Mouse (Mus musculus) CH12.LX (cell line): ENCODE data around the gene Syna. TPM values are rescaled to one million over a fixed set of nuclear protein-coding genes. Genes with fewer than 3 reads are reported as not detected.

Experiments
- DNase-seq: peaks from one replicate; pipeline ENCODE4 v3.0.0-alpha.2; 2013; ENCODE audit errors: extremely low read depth
- H3K27ac ChIP-seq: 2 replicates; pipeline ENCODE4 v1.5.1; 2012; ENCODE audit warnings: low read depth, mild to moderate bottlenecking, control low read depth, moderate library complexity; ENCODE audit not compliant: insufficient read depth
- H3K27me3 ChIP-seq: replicated peaks from 2 replicates; pipeline ENCODE3; 2012; ENCODE audit warnings: inconsistent platforms
- H3K36me3 ChIP-seq, 2 experiments: replicated peaks in 1 of 2; 2 replicates each; pipeline versions ENCODE3 to v1.6.1; 2012; ENCODE audit warnings: inconsistent platforms in 1 of 2, low read length in 1 of 2, mild to moderate bottlenecking in 1 of 2, mixed read lengths in 1 of 2, moderate library complexity in 1 of 2; ENCODE audit not compliant: control insufficient read depth in 1 of 2, insufficient read depth in 1 of 2
- H3K4me1 ChIP-seq, 2 experiments: 2 replicates each; pipeline ENCODE4 v1.6.1; 2012; ENCODE audit warnings: inconsistent platforms in 1 of 2, moderate library complexity in 1 of 2; ENCODE audit not compliant: insufficient read depth in 2 of 2, control insufficient read depth in 1 of 2
- H3K4me2 ChIP-seq: 2 replicates; pipeline ENCODE4 v1.6.1; 2012; ENCODE audit warnings: low read depth, mild to moderate bottlenecking, control low read depth; ENCODE audit not compliant: poor library complexity, insufficient read depth, severe bottlenecking
- H3K4me3 ChIP-seq, 3 experiments: fragments of 150-350 bp in 1 of 3; sonication (generic) in 1 of 3; replicated peaks in 1 of 3; 2 replicates each; pipeline versions ENCODE3 to v1.5.1; 2011 to 2012; ENCODE audit warnings: low read depth in 2 of 3, low read length in 2 of 3, mild to moderate bottlenecking in 2 of 3, moderate library complexity in 2 of 3, control low read depth in 1 of 3, improper control_type of control experiment in 1 of 3, inconsistent platforms in 1 of 3, mixed read lengths in 1 of 3; ENCODE audit not compliant: poor library complexity in 1 of 3
- H3K79me2 ChIP-seq: replicated peaks from 2 replicates; pipeline ENCODE4 v1.6.1; 2012; ENCODE audit warnings: mild to moderate bottlenecking, moderate library complexity; ENCODE audit not compliant: control insufficient read depth, poor library complexity, insufficient read depth, severe bottlenecking; ENCODE audit errors: extremely low read depth
- H3K9ac ChIP-seq: 2 replicates; pipeline ENCODE4 v1.6.1; 2012; ENCODE audit warnings: low read depth, mild to moderate bottlenecking, control low read depth, moderate library complexity; ENCODE audit not compliant: insufficient read depth
- H3K9me3 ChIP-seq: replicated peaks from 2 replicates; pipeline ENCODE3; 2012; ENCODE audit warnings: low read length, inconsistent platforms, mixed read lengths
- BHLHE40 ChIP-seq: IDR thresholded peaks from 2 replicates; pipeline ENCODE4 v1.6.1; 2011; ENCODE audit warnings: mild to moderate bottlenecking, low read depth, low read length, improper control_type of control experiment
- CHD2 ChIP-seq: IDR thresholded peaks from 2 replicates; pipeline ENCODE4 v1.6.1; 2011; ENCODE audit warnings: low read length, improper control_type of control experiment
- E2F4 ChIP-seq: IDR thresholded peaks from 2 replicates; pipeline ENCODE4 v1.6.1; 2011; ENCODE audit warnings: low read depth, low read length, improper control_type of control experiment; ENCODE audit not compliant: insufficient replicate concordance
- ETS1 ChIP-seq: conservative IDR thresholded peaks from 2 replicates; pipeline ENCODE4 v1.6.1; 2012; ENCODE audit warnings: low read depth, mild to moderate bottlenecking, inconsistent platforms, low read length, improper control_type of control experiment, moderate library complexity
- IRF4 ChIP-seq: IDR thresholded peaks from 2 replicates; pipeline ENCODE4 v1.6.1; 2014; ENCODE audit warnings: low read depth, mild to moderate bottlenecking, inconsistent platforms, low read length, improper control_type of control experiment
- JUN ChIP-seq: IDR thresholded peaks from 2 replicates; pipeline ENCODE4 v1.6.1; 2011; ENCODE audit warnings: low read depth, mild to moderate bottlenecking, low read length, improper control_type of control experiment, moderate library complexity; ENCODE audit not compliant: insufficient read depth
- KAT2A ChIP-seq: IDR thresholded peaks from 2 replicates; pipeline ENCODE4 v1.6.1; 2012; ENCODE audit warnings: low read length, improper control_type of control experiment, inconsistent platforms; ENCODE audit not compliant: insufficient replicate concordance
- MAZ ChIP-seq: IDR thresholded peaks from 2 replicates; pipeline ENCODE4 v1.6.1; 2012; ENCODE audit warnings: low read depth, mild to moderate bottlenecking, inconsistent platforms, low read length, improper control_type of control experiment, moderate library complexity
- MXI1 ChIP-seq: IDR thresholded peaks from 2 replicates; pipeline ENCODE4 v1.6.1; 2011; ENCODE audit warnings: mild to moderate bottlenecking, low read depth, low read length, improper control_type of control experiment
- NELFE ChIP-seq: IDR thresholded peaks from 2 replicates; pipeline ENCODE4 v1.6.1; 2011; ENCODE audit warnings: low read depth, low read length, improper control_type of control experiment
- NRF1 ChIP-seq: IDR thresholded peaks from 2 replicates; pipeline ENCODE4 v1.6.1; 2014; ENCODE audit warnings: low read depth, mild to moderate bottlenecking, inconsistent platforms, low read length, improper control_type of control experiment, moderate library complexity
- PAX5 ChIP-seq: IDR thresholded peaks from 2 replicates; pipeline ENCODE4 v1.6.1; 2012; ENCODE audit warnings: low read length, inconsistent platforms, mixed read lengths
- POLR2A ChIP-seq: IDR thresholded peaks from 2 replicates; pipeline ENCODE4 v1.6.1; 2011; ENCODE audit warnings: low read depth, mild to moderate bottlenecking, improper control_type of control experiment, low read length
- POLR2AphosphoS2 ChIP-seq: IDR thresholded peaks from 2 replicates; pipeline ENCODE4 v1.6.1; 2011; ENCODE audit warnings: low read depth, low read length, improper control_type of control experiment
- RAD21 ChIP-seq: IDR thresholded peaks from 2 replicates; pipeline ENCODE4 v1.6.1; 2011; ENCODE audit warnings: low read depth, mild to moderate bottlenecking, low read length, improper control_type of control experiment, moderate library complexity
- SIN3A ChIP-seq: IDR thresholded peaks from 2 replicates; pipeline ENCODE4 v1.6.1; 2012; ENCODE audit warnings: low read length, improper control_type of control experiment, inconsistent platforms
- SMC3 ChIP-seq: IDR thresholded peaks from 2 replicates; pipeline ENCODE4 v1.6.1; 2011; ENCODE audit warnings: low read depth, low read length, improper control_type of control experiment
- TCF12 ChIP-seq: IDR thresholded peaks from 2 replicates; pipeline ENCODE4 v1.6.1; 2014; ENCODE audit warnings: low read depth, mild to moderate bottlenecking, inconsistent platforms, low read length, improper control_type of control experiment
- UBTF ChIP-seq: IDR thresholded peaks from 2 replicates; pipeline ENCODE4 v1.6.1; 2012; ENCODE audit warnings: low read depth, mild to moderate bottlenecking, inconsistent platforms, low read length, improper control_type of control experiment, moderate library complexity
- ZNF384 ChIP-seq: IDR thresholded peaks from 2 replicates; pipeline ENCODE4 v1.6.1; 2012; ENCODE audit warnings: low read depth, low read length, improper control_type of control experiment, inconsistent platforms
- dilution Hi-C: fragments of 300-500 bp; cut with MboI; formaldehyde crosslinking; loops from 2 replicates; pipeline ENCODE4 v1.14.3; 2020; ENCODE audit warnings: low sequenced_read_pairs; ENCODE audit not compliant: extremely low pct_unique_long_range_greater_than_20kb, extremely low pct_ligation_motif_present
- in situ Hi-C: fragments of 300-500 bp; cut with MboI; formaldehyde crosslinking; loops from 3 replicates; pipeline ENCODE4 v1.14.3; 2019; ENCODE audit warnings: low sequenced_read_pairs, low pct_ligation_motif_present, low pct_unique_long_range_greater_than_20kb, mixed read lengths
- polyA plus RNA-seq: library from polyadenylated mRNA; unstranded; fragments of >175 nt; gene quantifications from 2 replicates; pipeline ENCODE4 v1.2.1, GENCODE M21; 2012; ENCODE audit warnings: low read depth; ENCODE audit not compliant: insufficient read length
- total RNA-seq, 2 experiments: library from RNA; depleted of rRNA; stranded (reverse); fragments of 300-350 nt in 1 of 2; fragments of >200 nt in 1 of 2; gene quantifications; 2 replicates each; pipeline ENCODE4 v1.2.3; 2012 to 2014

Gene Syna
- total and polyA plus RNA-seq, 3 experiments, result 0.13 to 4.0 (median 0.13) TPM

DNA sequence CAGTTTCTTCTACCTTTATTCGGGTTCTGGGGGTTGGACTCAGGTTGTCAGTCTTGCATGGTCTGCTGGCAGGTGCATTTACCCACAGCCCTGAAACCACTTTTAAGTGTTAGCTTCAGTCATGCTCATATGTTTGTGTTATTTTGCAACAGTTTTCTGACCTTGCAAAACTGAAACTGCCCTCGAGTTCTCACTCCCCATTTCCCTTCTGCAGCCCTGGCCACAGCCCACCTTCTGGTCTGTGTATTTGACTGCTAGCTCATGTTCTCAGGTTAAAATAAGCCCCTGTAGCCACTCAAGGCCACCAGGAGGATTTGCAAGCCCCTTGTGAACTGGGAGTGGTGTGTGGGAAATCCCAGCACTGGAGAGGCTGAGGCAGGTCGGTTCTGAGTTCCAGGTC, 29.9 kb upstream of the Syna start:
- Histone ChIP-seq H3K4me3 (no peak overlapping the region), H3K27me3 (no peaks in the 10 kb centered on the region), H3K79me2 (peaks cover 21% of the 10 kb centered on the region), H3K9me3 (no peaks in the 10 kb centered on the region), H3K9ac (no peak overlapping the region), H3K27ac (0 out of 2 replicates have a peak overlapping the region, but pooled peaks have one; percentile 4), H3K36me3 (peaks cover 62 to 83% of the 10 kb centered on the region in 2 experiments), H3K4me1 (peaks cover 2 to 24% of the 10 kb centered on the region in 2 experiments; a peak in 2 of 4 replicates), H3K4me2 (no peak overlapping the region)
- dilution Hi-C loops, result no loop called here
- DNase-seq, result no peak
- in situ Hi-C loops, result no loop called here
- no peak for TF ChIP-seq SIN3A
- no peak for TF ChIP-seq NRF1
- peak; percentile 58; the same call in 1 of the 2 replicates for TF ChIP-seq IRF4
- TF ChIP-seq TCF12, result peak; percentile 40; the same call in 1 of the 2 replicates
- TF ChIP-seq, all 38 proteins: peak for 2

DNA sequence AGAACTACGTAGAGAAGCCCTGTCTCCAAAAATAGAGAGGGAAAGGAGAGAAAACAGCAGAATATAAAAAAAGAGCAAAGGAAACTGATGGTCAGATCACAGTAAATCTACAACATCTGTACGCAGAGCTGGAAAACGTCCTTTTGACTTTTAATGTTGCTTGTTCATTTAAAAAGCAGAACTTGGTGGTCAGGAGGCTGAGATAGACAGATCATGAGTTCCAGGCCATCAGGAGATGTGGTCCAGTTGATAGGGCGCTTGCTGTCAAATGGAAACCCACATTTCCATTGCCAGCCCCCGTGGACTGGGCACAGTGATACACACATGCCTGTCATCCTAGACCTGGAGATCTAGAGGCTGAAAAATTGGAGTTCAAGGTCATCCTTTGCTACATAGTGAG, 24.8 kb upstream of the Syna start:
- Histone ChIP-seq H3K4me3 (no peak overlapping the region), H3K27ac (no peak overlapping the region), H3K4me2 (no peak overlapping the region), H3K79me2 (peaks cover 44% of the 10 kb centered on the region), H3K27me3 (no peaks in the 10 kb centered on the region), H3K9ac (no peak overlapping the region), H3K9me3 (no peaks in the 10 kb centered on the region), H3K4me1 (peaks cover 0 to 44% of the 10 kb centered on the region in 2 experiments; a peak in 3 of 4 replicates), H3K36me3 (peaks cover 20 to 40% of the 10 kb centered on the region in 2 experiments)
- in situ Hi-C loops (loop anchor here (5.0 kb wide), 2 partner anchors 33 to 87 kb away; partner anchors contain the start of gene Lat2), dilution Hi-C loops (no loop called here)
- peak; percentile 42 for DNase-seq
- TF ChIP-seq SMC3 (no peak), TCF12 (no peak), UBTF (no peak), E2F4 (no peak)

DNA sequence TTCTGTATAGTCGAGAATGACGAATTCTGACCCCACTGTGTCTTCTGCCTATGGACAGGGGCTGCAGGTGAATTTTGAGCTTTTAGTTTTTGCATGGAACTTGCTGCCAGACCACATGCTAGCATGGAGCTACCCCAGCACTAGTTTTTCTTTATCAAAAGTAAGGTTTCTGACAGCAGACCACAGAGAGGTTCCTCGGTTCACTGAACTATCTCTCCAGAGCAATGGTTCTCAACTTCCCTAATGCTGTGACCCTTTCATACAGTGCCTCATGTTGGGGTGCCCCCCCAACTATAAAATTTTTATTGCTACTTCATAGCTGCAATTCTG, 23.9 kb upstream of the Syna start:
- Histone ChIP-seq H3K4me3 (peak overlapping the region; percentile 98 to 100 (median 100)), H3K36me3 (peaks cover 20 to 33% of the 10 kb centered on the region in 2 experiments), H3K4me2 (peak overlapping the region; percentile 94), H3K79me2 (peaks cover 44% of the 10 kb centered on the region), H3K9me3 (no peaks in the 10 kb centered on the region), H3K27me3 (no peaks in the 10 kb centered on the region), H3K4me1 (peaks cover 2 to 48% of the 10 kb centered on the region in 2 experiments; a peak in 3 of 4 replicates), H3K9ac (peak overlapping the region; percentile 99), H3K27ac (no peak overlapping the region)
- TF ChIP-seq POLR2AphosphoS2 (no peak), NRF1 (no peak), ETS1 (no peak), SMC3 (no peak), POLR2A (no peak), MXI1 (no peak), CHD2 (no peak), PAX5 (no peak), ZNF384 (no peak), TCF12 (no peak), NELFE (no peak), RAD21 (no peak), MAZ (no peak), IRF4 (no peak), SIN3A (no peak; the same call in none of the 2 replicates), BHLHE40 (no peak), KAT2A (no peak), JUN (no peak)
- in situ Hi-C loops (loop anchor here (5.0 kb wide), 2 partner anchors 33 to 87 kb away; partner anchors contain the start of gene Lat2), dilution Hi-C loops (no loop called here)
- no peak for DNase-seq
